Mouse (Mus musculus): Measurements from ENCODE around the gene Thtpa. TPM values are rescaled to one million over a fixed set of nuclear protein-coding genes. Genes with fewer than 3 reads are reported as not detected.
A peak's percentile ranks its signal among the peaks of the same experiment; 100 is the strongest.

Gene Thtpa
- total RNA-seq, 2 experiments from 2014 or later, result 0.19 to 1.6 TPM

DNA sequence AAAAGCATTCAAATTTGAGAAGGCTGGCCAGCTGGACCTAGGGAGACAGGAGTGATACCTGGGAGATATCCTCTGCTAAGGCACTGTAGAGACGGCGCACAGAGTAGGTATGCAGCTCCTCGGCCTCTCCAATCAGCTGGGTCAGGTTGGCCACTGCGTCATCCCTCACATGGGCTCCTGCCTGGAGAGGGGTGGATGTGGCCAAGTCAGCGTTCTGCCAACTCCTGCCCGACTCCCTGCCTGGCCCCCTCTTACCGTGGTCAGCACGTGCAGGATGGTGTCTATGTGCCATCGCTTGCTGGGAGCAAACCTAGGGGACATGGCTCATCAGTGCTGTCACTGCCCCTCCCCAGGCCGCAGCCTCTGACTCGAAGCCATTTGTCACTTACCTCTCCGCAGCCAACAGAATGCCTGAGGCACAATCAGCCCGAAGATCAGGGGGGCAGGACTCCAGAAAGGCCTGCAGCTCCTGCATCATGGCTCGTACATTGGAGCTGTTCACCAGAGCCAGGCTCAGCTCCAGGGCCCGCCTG, 7.7 kb downstream of the Thtpa start:
- no peak for ATAC-seq (replicated peaks; ENCODE audit: low FRiP score, poor library complexity, severe bottlenecking)

DNA sequence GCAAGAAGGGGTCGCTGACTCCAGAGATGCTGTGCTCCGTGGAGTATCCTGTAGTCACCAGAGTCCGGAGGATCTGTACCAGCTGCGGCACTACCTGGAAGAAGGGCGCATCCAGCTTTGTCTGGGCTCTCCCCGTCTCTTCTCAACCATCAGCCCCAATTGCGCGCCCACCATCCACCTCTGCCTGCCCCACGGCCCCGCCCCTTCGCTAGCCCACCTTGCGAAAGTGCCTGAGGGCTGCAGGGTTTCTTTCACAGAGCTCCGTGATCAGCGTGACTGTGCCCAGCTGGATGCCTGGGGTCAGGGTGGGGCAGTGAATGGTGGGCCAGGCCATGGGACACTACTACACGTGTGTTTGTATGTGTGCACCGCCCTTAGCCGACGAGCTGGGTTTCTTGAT, 9.8 kb downstream of the Thtpa start:
- ATAC-seq (replicated peaks; ENCODE audit: low FRiP score, poor library complexity, severe bottlenecking), result no peak

DNA sequence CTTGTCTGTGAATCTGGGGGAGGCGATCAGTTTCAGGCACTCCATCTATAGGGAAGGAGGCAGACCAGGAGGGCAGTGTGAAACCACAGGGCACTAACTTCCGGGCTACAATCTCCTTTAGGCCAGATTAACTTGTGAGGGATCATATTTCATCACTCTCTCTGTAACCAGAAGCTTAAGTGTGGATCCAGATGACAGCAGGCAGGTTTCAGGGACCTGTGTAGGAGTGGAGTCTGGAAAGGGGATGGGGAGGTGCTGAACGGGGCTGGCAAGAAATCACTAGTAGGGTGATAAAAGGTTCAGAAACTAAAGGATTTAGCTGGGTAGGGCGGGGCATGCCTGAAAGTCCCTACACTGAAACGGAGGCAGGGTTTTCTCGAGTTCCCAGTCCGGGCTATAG, 10.8 kb downstream of the Thtpa start:
- ATAC-seq (replicated peaks; ENCODE audit: low FRiP score, poor library complexity, severe bottlenecking), result no peak

DNA sequence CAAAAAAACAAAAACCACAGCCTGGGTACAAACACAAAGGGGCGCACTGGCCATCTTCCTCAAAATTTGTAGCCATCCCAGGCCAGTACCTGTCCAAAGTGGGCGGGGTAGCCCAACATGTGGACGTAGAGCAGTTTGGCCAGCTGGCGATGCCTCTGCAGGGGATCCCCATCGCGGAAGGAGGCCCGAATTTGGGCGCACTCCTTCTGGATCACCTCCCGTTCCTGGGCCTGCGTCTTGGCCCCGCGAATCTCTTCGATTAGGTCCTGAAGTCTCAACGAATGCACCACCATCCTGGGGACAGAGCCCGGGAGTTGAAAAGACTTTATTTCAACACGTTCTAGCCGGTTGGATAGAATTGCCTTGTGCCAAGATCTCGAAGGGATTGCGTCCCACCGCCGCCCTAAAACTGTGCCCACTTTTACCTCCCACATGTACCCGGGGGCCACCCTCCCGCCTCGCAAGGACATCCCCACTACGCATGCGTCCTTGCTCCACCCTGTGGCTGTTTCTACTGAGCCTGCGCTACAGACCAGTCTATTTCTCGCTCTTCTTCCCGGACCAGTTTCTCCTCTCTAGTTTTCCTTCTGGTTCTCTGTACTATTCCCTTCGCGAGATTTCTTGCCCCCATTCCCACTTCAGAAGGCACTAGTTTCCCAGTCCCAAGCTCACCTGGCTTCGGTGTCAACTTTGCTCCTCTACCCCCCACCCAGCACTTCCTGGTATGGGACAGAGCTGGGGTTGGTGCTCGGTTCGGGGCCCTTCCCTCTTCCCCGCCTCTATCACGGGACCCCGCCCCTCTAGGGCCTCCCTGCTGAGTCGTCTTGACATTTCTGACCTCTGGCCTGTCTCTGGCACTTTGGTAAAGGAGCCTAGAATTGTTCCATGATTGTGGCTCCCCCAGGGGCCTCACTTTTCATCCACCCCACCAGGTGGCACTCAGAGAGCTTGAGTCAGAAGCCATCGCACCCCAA, 11.5 kb downstream of the Thtpa start, which contains the start of gene Ap1g2:
Ap1g2 (minus strand) TSS at position 758 of the 974 bp plus-strand sequence.
- ATAC-seq (replicated peaks; ENCODE audit: low FRiP score, poor library complexity, severe bottlenecking), result peak; percentile 78

DNA sequence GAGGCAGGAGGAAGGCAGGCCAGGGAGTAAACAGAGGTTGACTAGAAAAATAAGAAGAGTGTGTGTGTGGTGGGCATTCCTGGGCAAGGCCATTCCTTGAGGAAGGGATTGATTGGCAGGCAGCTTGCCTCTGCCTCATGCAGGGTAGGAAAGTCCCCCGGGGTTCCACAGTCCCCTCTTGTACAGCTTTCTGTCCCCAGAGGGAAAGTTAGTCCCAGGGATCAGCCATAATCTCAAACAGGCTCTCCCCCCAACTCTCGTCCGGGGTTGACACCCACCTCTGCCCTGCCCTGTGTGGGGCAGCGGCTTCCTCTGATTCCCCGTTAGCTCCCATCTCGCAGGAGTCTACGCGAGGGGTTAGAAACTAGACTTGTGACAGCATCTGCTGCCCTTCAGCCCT, 12.4 kb downstream of the Thtpa start:
- no peak for ATAC-seq (replicated peaks; ENCODE audit: low FRiP score, poor library complexity, severe bottlenecking)

DNA sequence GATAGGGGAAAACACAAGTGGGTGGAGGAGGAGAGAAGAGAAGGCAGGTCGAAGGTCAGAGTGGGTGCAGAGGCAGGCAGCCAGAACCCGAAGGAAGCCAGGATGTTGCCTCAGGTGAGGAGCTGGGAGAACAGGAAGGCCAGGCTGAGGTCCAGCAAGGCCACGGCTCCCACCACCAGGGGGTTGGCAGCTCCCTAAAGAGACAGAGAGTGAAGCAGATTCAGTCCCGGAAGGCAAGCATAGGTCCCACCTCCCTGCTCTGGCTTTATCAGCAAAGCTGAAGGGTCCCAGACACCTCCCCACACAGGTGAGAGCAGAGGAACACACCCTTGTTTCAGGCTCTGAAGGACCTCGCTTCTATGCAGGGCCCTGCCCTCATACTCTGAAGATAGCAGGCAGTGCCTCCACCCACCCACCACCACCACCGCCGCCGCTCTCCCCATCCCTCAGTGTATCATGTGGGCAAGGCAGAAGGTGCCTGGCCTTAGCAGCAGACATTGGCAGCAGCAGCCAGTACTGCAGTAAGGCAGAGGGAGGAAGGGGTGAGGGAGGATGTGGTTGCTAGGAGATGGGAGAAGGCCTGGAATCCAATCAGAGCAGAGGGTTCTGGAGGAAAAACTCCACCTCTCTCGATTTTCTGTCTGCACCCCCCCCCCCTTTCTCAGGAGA, 13.8 kb downstream of the Thtpa start:
- ATAC-seq (replicated peaks; ENCODE audit: low FRiP score, poor library complexity, severe bottlenecking), result no peak

DNA sequence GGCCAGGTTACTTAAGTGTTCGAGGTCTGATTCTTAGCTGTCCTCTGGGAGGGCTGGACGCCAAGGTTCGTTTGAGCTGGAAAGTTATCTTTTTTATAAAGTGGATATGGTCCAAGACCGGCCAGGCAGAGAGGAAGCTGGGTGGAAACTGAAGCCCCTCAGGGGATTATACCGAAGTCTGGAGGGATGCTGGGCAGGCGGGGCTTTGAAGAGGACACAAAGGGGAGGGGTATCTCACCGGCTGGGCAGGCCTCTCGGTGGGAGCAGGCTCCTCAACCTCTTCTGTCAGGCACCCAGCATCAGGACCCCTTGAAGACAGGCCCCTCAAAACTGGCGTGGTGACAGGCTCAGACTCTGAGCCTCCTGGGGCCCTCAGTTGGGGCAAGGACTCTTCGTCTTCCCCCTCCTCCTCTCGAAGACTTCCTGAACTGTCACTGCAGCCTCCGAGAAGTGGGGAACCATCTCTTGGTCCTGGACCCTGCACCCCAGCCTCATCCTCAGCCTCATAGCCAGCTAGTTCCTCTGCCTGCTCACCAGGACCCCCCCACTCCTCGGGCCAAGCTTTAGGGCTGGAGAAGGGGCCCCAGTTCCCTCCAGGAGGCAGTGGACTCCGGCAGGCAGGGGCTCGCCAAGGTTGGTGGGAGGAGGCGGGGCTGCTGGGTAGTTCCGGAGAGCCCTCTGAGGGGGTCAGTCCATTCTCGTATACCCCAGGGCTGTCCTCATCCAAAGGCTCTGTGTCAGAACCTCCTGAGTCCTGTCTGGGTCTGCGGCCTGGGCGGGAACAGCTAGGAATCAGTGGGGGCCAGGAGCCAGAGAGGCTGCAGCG, 14.7 kb downstream of the Thtpa start:
- no peak for ATAC-seq (replicated peaks; ENCODE audit: low FRiP score, poor library complexity, severe bottlenecking)

DNA sequence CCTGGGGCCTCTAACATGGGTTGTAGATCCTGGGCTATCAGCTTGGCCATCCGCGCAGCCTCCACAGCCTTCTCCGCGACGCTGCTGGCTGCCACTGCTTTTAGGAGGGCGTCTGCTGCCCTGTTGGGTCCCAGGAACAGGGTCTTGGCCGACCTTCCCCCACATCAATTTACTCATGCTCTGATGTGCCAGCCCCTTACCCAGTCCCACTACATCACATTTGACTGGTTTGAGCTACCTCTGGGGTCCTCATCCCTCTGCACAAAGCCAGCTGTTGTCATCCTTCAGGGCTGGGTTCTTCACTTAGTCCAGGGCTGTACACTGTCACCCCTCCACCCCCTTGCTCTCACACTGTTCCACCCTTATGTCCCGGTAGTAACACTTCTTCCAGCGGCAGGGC, 15.5 kb downstream of the Thtpa start:
- no peak for ATAC-seq (replicated peaks; ENCODE audit: low FRiP score, poor library complexity, severe bottlenecking)

DNA sequence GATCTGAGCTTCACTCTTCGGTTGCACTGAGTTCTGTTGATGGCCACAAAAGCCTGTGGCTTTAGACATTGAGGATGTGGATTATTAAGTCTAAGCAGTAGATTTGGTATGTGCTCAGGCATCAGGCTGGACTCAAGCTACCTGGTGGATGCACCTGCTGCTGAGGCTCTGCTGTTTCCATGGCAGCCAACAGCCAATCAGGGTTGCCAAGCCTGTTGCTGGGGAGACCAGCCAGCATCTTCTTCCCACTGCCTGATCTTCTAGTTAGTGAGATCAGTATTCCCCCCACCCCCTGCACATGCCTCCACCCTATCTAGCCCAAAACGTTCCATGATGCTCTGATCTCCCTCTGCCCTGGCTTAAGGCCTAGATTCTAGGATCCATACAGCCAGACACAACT, 17.1 kb downstream of the Thtpa start:
- ATAC-seq (replicated peaks; ENCODE audit: low FRiP score, poor library complexity, severe bottlenecking), result no peak

DNA sequence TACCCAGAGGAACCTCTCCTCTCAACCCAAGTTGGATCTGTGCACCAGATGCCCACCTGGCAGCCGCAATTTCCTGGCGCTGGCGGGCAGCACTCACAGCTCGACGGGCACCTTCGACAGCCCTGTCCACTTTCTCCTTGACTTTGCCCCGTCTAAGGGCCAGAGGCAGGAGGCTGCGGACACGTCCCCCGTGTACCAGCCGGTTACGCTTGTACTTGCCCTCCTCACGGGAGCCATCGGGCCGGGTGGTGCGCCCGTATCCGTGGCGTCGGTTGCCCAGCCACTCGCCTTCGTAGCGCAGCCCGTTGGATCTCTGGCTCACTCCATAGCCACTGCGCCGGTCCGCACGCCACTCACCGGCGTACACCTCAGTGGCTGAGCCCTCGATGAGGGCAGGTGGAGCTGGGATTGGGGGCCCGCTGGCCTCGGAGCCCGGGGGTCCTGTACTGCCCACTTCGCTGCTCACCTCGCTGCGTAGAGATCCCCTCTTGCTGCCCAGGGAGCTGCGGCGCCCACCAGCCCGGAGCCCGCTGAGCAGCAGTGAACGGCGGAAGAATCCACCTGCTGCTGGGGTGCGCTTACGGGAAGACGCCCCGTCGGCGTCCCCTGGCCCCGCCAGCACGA, 18.9 kb downstream of the Thtpa start:
- ATAC-seq (replicated peaks; ENCODE audit: low FRiP score, poor library complexity, severe bottlenecking), result no peak

DNA sequence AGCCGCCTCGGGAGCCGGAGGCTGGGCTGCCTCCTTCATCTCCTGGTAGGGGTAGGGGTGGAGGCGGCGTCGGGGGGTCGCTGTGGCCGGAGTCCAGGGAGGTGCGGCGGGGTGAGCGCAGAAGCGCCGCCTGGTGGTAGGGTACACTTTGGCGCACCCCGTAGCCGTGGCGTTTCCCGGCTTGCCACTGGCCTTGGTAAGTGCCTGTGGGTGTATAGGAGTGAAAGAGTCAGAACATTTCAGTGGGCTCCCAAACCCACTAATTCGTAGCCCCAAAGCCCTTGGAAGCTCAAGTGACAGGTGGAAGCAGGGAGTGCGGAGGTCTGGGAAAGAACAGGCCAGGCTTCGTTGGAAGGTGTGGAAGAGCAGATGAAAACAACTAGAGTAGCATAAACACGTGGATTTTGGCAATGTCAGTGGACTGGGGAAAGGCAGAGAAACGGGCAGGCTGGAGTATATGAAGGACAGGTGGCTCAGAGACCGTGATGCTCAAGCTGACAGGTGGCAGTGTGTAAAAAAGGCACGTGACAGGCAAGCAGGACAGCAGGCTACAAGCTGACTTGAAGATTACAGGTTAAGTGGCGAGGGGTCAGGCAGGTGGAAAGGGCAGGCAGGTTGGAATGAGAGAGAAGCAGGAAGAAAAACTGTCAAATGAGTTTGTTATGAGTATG, 19.5 kb downstream of the Thtpa start:
- no peak for ATAC-seq (replicated peaks; ENCODE audit: low FRiP score, poor library complexity, severe bottlenecking)

DNA sequence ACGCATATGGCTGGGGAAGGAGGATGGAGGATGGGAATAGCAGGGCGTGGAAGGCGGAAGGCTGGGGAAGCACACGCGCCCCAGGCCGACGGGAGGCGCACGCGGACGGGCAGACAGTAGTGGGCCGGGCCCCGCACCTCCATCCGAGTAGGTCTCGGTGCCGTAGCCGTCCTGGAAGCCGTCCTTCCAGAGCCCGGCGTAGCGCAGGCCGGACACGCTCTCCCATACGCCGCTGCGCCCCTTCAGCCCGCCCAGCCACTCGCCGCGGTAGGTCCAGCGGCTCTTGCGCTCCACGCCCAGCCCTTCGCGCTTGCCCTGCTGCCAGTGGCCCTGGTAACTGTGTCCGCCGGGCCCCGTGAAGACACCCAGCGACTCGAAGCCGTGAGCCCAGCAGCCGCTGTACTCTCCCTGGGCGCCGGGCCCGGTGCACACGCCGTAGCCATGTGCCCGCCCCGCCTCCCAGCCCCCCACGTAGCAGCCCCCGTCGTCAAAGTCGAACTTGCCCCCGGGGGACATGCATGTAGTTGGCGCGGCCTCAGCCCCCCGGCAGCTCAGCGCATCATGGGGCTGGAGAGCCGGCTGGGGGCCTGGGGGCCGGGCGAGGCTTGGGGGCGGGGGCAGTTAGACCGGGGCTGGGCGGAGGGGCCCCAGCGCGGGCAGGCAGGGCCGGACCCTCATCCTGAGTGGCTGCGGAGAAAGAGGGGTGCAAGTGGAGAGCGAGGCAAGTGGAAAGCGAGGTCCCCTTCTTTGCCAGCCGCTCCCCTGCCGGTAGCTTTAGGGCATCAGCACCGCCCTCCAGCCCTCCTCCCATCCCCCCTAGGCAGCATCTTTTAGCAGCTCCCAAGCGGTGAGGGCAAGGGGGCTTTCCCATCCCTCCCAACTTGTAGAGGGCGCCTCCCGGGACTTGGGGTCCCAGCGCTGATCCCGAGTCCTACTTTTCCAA, 20.4 kb downstream of the Thtpa start:
- no peak for ATAC-seq (replicated peaks; ENCODE audit: low FRiP score, poor library complexity, severe bottlenecking)

DNA sequence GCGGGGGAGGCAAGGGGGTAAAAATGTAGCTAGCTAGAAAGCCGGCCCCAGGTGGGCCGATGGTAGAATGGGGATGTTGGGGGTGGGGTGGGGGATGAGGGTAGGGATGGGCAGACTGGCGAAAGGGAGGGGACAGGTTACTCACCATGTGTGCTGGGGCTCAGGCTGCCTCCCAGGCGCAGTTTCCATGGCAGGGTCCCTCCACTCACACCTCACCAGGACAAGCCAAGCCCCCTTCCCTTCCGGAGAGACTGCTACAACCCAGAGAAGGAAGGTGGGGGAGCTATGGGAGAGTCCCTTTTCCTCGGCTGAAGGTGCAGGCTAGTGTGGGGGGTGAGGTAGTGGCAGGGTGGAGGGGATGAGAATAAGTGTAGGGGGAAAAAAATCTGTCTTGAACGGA, 21.3 kb downstream of the Thtpa start:
- ATAC-seq (replicated peaks; ENCODE audit: low FRiP score, poor library complexity, severe bottlenecking), result no peak

DNA sequence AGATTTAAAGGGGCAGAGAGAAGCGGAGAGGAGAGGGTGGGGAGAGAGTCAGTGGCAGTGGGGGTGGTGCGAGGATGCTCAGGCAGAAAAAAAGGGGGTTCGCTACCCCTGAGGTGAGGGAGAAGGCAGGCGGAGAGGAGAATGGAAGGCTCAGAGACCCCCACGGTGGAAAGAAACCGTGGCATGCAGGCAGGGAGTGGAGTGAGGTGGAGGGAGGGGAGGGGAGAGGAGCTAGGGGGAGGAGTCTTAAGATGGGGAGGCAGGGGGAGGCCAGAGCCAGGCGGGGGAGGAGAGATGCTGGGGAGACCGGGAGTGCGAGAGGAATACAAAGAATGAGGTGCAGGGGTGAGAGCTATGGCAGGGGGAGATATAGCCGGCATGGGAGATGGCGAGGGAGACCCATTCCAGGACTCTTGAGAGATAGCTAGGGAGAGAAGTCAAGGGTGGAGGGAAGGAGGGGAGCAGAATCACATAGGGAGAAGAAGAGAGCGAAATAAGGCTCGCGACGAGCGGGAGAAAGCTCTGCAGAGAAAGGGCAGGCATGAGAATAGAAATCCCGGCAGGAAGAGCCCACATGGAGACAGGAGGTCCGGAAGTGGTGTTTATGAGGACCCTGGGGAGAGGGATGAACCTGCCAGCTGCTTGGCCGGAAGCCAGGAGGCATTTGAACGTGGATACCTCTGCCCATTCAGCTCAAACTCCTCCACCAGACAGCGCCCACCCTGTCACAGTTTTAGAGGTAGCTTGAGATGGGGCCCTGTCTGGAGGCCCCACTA, 22.0 kb downstream of the Thtpa start, which contains the start of gene Jph4:
Jph4 (minus strand) TSS at position 511 of the 776 bp plus-strand sequence.
- ATAC-seq (replicated peaks; ENCODE audit: low FRiP score, poor library complexity, severe bottlenecking), result no peak

DNA sequence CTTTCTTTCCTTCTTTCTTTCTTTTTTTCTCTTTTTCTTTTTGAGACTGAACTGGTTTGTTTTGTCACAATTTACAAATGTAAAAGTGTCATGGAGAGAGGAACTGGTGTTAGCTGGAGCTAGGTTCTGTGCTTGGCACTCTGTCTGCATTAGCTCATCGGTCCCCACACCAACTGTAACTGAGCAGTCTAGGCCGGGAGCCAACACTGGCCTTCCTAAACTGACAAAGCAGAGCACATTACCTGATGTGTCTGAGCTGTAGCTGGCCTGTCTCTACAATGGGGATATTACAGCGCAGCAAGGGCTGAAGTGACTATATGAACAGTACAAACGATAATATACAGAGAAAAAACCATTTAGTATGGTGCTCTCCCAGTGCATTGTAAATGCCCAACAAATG, 24.3 kb downstream of the Thtpa start:
- no peak for ATAC-seq (replicated peaks; ENCODE audit: low FRiP score, poor library complexity, severe bottlenecking)

DNA sequence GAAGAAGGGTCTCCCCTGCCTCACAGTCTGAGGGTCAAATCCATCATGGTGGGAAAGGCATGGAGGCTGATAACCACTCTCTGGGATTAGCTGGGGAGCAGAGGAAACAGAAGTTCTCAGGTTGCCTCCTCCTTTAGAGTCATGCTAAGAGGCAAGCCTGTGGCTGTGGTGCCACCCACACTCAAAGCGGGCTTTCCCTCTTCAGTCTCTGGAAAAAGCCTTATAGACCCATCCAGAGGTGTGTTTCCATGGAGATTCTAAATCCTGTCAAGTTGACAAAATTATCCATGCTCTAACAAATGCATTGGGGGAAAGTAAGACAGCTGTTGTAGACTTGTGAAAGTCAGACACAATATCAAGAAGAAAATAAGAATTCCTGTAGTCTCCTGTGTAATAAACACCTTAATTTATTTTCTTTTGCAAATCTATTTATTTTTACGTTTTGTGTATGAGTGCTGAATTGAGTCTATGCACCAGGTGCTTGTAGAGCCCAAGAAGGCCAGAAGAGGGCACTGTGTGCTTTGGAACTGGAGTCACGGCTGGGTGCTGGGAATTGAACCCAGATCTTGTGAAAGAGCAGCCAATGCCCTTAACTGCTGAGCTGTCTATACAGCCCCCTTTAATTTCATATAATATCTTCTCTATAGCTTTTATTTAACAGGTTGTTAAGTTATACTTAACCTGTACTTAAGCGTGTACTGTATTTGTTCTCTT, 25.0 kb downstream of the Thtpa start:
- ATAC-seq (replicated peaks; ENCODE audit: low FRiP score, poor library complexity, severe bottlenecking), result no peak

DNA sequence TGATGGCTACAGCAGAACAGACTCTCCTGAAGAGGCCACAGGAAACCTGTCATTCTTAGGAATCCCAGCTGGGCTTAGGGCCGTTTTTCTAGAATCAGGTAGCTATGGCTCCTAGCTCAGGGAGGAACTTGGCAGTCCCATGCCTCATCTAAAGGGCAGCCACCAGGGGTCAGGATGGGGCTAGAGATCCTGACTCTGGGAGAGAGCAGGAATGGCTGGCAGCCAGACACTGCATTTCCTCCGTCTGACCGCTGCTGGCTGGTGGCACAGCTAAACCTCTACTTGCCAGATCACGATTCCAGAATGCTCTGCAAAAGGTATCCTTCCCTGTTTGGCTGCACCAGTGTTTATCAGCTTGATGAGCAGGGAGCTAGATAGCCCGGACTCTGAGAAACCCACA, 27.4 kb downstream of the Thtpa start:
- ATAC-seq (replicated peaks; ENCODE audit: low FRiP score, poor library complexity, severe bottlenecking), result no peak

All from erythroblast, adult 5-6 weeks (primary cell).